Mouse (Mus musculus) liver, adult 2 months (tissue): ENCODE measurements around the gene Podxl2. TPM values are rescaled to one million over a fixed set of nuclear protein-coding genes. Genes with fewer than 3 reads are reported as not detected.

Experiments used
- DNase-seq: peaks from one replicate; pipeline ENCODE4 v3.0.0-alpha.2; 2011; ENCODE audit warnings: low read depth, low spot score; ENCODE audit errors: extremely low read depth
- H3K27ac ChIP-seq: fragments of 200-500 bp; replicated peaks from 2 replicates; pipeline ENCODE4 v1.5.1; 2012; ENCODE audit warnings: low read depth, mild to moderate bottlenecking, control low read depth, inconsistent platforms, low read length; ENCODE audit not compliant: insufficient read depth
- H3K27me3 ChIP-seq: fragments of 200-500 bp; 2 replicates; pipeline ENCODE4 v1.6.1; 2012; ENCODE audit warnings: mild to moderate bottlenecking, moderate library complexity, low read length, inconsistent platforms; ENCODE audit not compliant: control insufficient read depth, insufficient read depth
- H3K36me3 ChIP-seq: fragments of 200-500 bp; 2 replicates; pipeline ENCODE4 v1.6.1; 2012; ENCODE audit warnings: low read length, inconsistent platforms; ENCODE audit not compliant: control insufficient read depth, insufficient read depth
- H3K4me1 ChIP-seq: fragments of 200-500 bp; 2 replicates; pipeline ENCODE4 v1.6.1; 2011; ENCODE audit warnings: low read length; ENCODE audit not compliant: control insufficient read depth, insufficient read depth
- H3K4me3 ChIP-seq: fragments of 200-500 bp; 2 replicates; pipeline ENCODE4 v1.5.1; 2011; ENCODE audit warnings: low read depth, mild to moderate bottlenecking, control low read depth, low read length, moderate library complexity; ENCODE audit not compliant: insufficient read depth
- H3K79me2 ChIP-seq: fragments of 200-500 bp; 2 replicates; pipeline ENCODE4 v1.6.1; 2012; ENCODE audit warnings: inconsistent platforms, mild to moderate bottlenecking, low read length, moderate library complexity; ENCODE audit not compliant: control insufficient read depth, insufficient read depth
- H3K9ac ChIP-seq: fragments of 200-500 bp; 2 replicates; pipeline ENCODE4 v1.6.1; 2012; ENCODE audit warnings: low read depth, mild to moderate bottlenecking, control low read depth, inconsistent platforms, low read length
- CTCF ChIP-seq: fragments of 200-500 bp; IDR thresholded peaks from 2 replicates; pipeline ENCODE4 v1.5.1; 2011; ENCODE audit warnings: low read depth, low read length, control low read depth
- POLR2A ChIP-seq: fragments of 200-500 bp; IDR thresholded peaks from 2 replicates; pipeline ENCODE4 v1.6.1; 2011; ENCODE audit warnings: low read length, control low read depth; ENCODE audit not compliant: insufficient read depth; ENCODE audit errors: extremely low read depth
- WGBS: fragments of 180-500 bp; shearing (Covaris S2); methylation state at CpG from one replicate; pipeline ENCODE4 v1.1.7; 2018; 5-methylcytosine and 5-hydroxymethylcytosine counted together
- polyA plus RNA-seq: library from polyadenylated mRNA; depleted of rRNA; stranded (reverse); fragments of >200 nt; gene quantifications from 2 replicates; pipeline ENCODE4 v1.2.3, GENCODE M21; 2012
- total RNA-seq: library from RNA; depleted of rRNA; stranded (reverse); fragments of >200 nt; gene quantifications from 2 replicates; pipeline ENCODE4 v1.2.3, GENCODE M21; 2014

Podxl2 gene
- total and polyA plus RNA-seq, 2 experiments = 0.46 to 0.89 TPM

DNA sequence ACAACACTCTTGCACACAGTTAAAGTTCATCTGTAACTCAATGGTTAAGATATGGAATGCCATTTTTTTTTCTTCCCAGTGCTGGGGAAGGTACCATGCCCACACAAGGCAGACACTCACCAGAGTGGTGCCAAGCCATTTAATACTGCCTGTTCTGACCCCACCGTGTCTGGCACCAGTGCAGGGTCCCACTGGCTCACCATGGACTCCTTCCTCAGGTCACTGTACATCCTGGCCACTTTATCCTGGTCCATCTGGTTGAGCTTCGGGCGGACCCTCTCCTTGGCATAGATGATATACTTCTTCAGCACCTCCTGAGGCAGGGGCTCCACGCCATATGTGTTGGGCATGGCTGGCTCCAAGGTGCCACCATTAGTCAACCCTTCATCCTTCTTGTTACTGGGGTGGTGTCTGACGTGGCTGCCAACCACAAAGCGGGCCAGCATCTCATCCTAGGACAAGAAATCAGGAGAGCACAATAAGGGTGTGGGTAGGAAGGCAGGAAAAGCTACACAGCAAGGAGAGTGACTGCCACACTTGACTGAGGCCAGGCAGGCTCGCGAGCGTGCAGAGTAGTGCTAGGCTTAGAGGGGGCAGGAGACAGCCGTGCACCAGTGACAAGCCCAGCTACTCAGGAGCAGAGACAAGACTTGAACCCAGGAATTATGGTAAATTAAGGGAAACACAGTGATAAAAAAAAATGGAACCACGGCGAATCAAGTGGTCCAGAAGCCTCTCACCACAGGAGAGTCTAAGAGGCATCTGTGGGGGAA lies 11.0 kb upstream of the Podxl2 start:
- H3K27me3 ChIP-seq = no peaks in the 10 kb centered on the region
- WGBS = 97% methylated on average over 12 of the region's 12 CpGs
- TF ChIP-seq POLR2A (no peak), CTCF (no peak)
- H3K9ac ChIP-seq = no peak overlapping the region
- no peak overlapping the region for H3K27ac ChIP-seq
- H3K79me2 ChIP-seq = no peaks in the 10 kb centered on the region
- DNase-seq = no peak
- no peaks in the 10 kb centered on the region for H3K36me3 ChIP-seq
- no peak overlapping the region for H3K4me3 ChIP-seq
- peaks cover 9% of the 10 kb centered on the region for H3K4me1 ChIP-seq

GRCm38 (mm10) chr6:88884690-88885089 lies 9.8 kb upstream of the Podxl2 start:
- Histone ChIP-seq H3K27ac (no peak overlapping the region), H3K36me3 (no peaks in the 10 kb centered on the region), H3K4me1 (peaks cover 5% of the 10 kb centered on the region; the same call in 1 of the 2 replicates), H3K4me3 (no peak overlapping the region), H3K27me3 (no peaks in the 10 kb centered on the region), H3K79me2 (no peaks in the 10 kb centered on the region), H3K9ac (no peak overlapping the region)
- DNase-seq = no peak
- TF ChIP-seq CTCF (no peak), POLR2A (no peak)
- 98% methylated on average over 17 of the region's 17 CpGs for WGBS

DNA sequence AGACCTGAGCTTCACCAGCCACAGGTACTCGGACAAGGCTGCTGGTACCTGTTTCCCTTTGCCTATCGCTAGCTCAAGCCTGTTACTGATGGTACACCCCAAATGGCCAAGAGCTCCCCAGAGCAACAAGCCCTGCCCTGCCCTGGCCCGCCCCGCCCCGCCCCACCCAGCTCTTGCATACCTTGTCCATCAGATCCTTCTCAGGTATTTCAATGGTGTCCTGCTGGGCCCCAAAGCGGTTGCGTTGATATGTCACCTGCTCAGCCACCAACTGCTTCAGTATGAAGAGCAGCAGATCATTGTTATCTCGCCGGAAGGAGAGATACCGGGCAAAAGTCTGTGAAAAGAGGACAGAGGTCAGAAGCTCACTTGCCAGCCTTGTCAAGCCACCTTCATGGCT lies 9.4 kb upstream of the Podxl2 start:
- DNase-seq = no peak
- Histone ChIP-seq H3K9ac (no peak overlapping the region), H3K79me2 (no peaks in the 10 kb centered on the region), H3K27ac (no peak overlapping the region), H3K4me1 (peaks cover 1% of the 10 kb centered on the region; the same call in 1 of the 2 replicates), H3K4me3 (no peak overlapping the region), H3K36me3 (no peaks in the 10 kb centered on the region), H3K27me3 (no peaks in the 10 kb centered on the region)
- 94% methylated on average over 10 of the region's 10 CpGs for WGBS
- TF ChIP-seq POLR2A (no peak), CTCF (no peak)

DNA sequence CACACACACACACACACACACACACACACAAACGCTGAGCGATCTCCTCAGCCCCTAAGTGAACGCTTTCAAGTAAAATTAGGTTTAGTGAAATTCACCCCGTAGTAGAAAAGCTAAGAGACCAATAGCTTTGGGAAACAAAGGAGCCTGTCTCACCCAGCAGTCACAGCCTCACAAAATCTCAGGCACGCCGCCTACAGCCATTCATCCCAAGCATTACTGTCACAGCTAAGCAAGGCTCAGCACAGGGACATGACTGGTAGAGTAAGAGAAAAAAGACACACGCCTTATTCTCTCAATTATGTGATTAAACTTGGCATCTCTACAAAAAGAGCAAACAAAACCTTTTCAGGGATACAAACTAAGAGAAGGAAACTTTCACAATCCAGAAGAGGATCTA lies 6.5 kb upstream of the Podxl2 start:
- no peaks in the 10 kb centered on the region for H3K27me3 ChIP-seq
- DNase-seq = peak; percentile 24
- TF ChIP-seq CTCF (no peak), POLR2A (no peak)
- no peak overlapping the region for H3K27ac ChIP-seq
- no peaks in the 10 kb centered on the region for H3K79me2 ChIP-seq
- H3K9ac ChIP-seq = no peak overlapping the region
- no peak overlapping the region for H3K4me3 ChIP-seq
- WGBS = 78% methylated on average over 7 of the region's 7 CpGs
- H3K36me3 ChIP-seq = no peaks in the 10 kb centered on the region
- H3K4me1 ChIP-seq = no peaks in the 10 kb centered on the region

GRCm38 (mm10) chr6:88879471-88879870 lies 4.6 kb upstream of the Podxl2 start:
- TF ChIP-seq POLR2A = no peak
- TF ChIP-seq CTCF = no peak
- WGBS = 79% methylated on average over 4 of the region's 4 CpGs

GRCm38 (mm10) chr6:88873965-88874867 lies 628 bp downstream of the Podxl2 start:
- 5% methylated on average over 74 of the region's 74 CpGs for WGBS
- H3K9ac ChIP-seq = peak overlapping the region; percentile 41; the same call in 1 of the 2 replicates
- no peak overlapping the region for H3K27ac ChIP-seq
- no peaks in the 10 kb centered on the region for H3K36me3 ChIP-seq
- TF ChIP-seq CTCF = no peak
- TF ChIP-seq POLR2A = no peak
- H3K27me3 ChIP-seq = peaks cover 14% of the 10 kb centered on the region
- H3K79me2 ChIP-seq = no peaks in the 10 kb centered on the region
- peak overlapping the region; percentile 40 for H3K4me3 ChIP-seq
- peaks cover 3% of the 10 kb centered on the region; the same call in 1 of the 2 replicates for H3K4me1 ChIP-seq
- DNase-seq = no peak

More at GRCm38 (mm10) chr6:88879471-88879870, 4.6 kb upstream of the Podxl2 start:
- Histone ChIP-seq H3K9ac (no peak overlapping the region), H3K27me3 (peaks cover 7% of the 10 kb centered on the region), H3K79me2 (no peaks in the 10 kb centered on the region), H3K27ac (no peak overlapping the region), H3K4me3 (no peak overlapping the region), H3K4me1 (peaks cover under 1% of the 10 kb centered on the region; the same call in 1 of the 2 replicates), H3K36me3 (no peaks in the 10 kb centered on the region)
- no peak for DNase-seq
